Mouse (Mus musculus): ENCODE data around the gene 1700029P11Rik. TPM values are rescaled to one million over a fixed set of nuclear protein-coding genes. Genes with fewer than 3 reads are reported as not detected.
A peak's percentile ranks its signal among the peaks of the same experiment; 100 is the strongest.

1700029P11Rik gene
- not detected in 2 replicates for polyA plus RNA-seq (2016; fragmentation: Nextera tagmentation; extraction: Ambion mirVana)

DNA sequence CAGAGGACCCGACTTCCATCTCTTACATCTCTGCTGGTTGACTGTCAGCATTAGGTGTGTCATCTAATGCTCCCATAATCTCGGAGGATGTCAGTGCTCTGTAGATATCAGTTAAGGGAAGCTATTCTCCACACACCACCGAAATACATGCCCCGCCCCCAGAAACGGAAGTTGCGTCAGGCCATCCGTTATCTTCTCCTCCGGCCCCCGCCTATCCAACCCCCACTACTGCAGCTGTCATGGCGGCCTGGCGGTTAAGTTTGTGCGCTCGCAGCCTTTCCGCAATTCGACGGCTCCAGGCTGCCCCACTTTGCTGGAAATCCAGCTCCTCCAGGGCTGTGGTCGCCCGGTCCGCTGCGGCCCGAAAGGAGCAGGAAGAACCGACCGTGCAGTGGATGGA lies at the start of gene 1700029P11Rik:
Gene 1700029P11Rik, plus strand, starts transcription at position 220 of the 400 bp plus-strand sequence.
- DNase-seq (ENCODE audit: extremely low spot score, low spot score): no peak
- Histone ChIP-seq H3K36me3 (replicated peaks) (no peaks in the 10 kb centered on the region), H3K27ac (no peak within 1 kb of the TSS), H3K9me3 (no peaks in the 10 kb centered on the region), H3K27me3 (ENCODE audit: poor library complexity, severe bottlenecking) (no peaks in the 10 kb centered on the region), H3K4me3 (no peak within 1 kb of the TSS), H3K4me1 (peaks cover 9% of the 10 kb centered on the region)
- WGBS: 94% methylated on average over 23 of the region's 23 CpGs

DNA sequence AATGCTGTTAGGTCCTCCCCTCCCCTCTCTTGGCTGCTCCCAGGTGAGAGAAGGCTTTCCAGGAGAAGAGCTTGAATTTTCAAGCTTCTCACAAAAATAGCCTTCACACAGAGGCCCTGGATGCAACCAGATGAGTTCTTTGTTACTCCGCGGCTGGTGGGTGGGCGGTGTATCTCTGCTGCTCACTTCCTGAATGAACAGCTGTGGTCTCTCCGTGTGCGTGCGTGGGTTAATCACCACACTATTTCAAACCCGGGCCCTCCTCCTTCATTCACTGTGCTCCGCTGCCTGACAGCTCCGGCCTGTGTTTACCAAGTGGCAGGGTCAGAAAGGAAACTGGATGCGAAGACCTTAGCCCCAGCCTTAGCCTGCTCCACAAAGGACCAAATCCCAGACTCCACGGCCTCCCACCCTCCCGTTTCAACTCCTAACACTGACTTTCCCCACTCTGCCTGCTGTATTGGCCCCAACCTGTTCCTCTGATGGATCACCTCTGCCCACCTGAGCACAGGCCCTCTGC lies 47.3 kb upstream of the 1700029P11Rik start:
- no peaks in the 10 kb centered on the region for H3K9me3 ChIP-seq
- no peak overlapping the region for H3K4me3 ChIP-seq
- no peak for DNase-seq (ENCODE audit: extremely low spot score, low spot score)
- H3K36me3 ChIP-seq (replicated peaks): no peaks in the 10 kb centered on the region
- H3K27ac ChIP-seq: peak overlapping the region; percentile 25; the same call in 1 of the 2 replicates
- peaks cover 21% of the 10 kb centered on the region for H3K27me3 ChIP-seq (ENCODE audit: poor library complexity, severe bottlenecking)
- 52% methylated on average over 12 of the region's 12 CpGs for WGBS
- peaks cover 34% of the 10 kb centered on the region for H3K4me1 ChIP-seq

DNA sequence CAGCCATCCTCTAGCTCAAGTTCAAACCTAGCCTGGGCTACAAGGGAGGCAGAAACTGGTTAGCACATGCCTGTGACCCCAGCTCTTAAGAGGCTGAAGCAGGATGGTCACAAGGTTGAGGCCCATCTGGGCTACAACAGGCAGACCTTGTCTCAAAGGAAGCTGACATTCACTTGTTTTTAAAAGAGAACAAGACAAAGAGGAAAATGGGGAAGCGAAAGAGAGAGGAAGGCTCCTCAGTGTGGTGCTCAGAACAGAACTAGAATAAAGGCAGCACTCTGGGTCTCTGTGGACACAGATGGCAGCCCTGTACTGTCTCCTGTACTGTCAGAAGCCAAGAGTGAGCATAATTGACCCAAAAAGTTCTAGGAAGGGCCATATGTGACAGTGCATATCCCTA lies 46.4 kb upstream of the 1700029P11Rik start:
- no peaks in the 10 kb centered on the region for H3K9me3 ChIP-seq
- H3K4me1 ChIP-seq: peaks cover 38% of the 10 kb centered on the region
- H3K36me3 ChIP-seq (replicated peaks): no peaks in the 10 kb centered on the region
- DNase-seq (ENCODE audit: extremely low spot score, low spot score): no peak
- no peak overlapping the region for H3K4me3 ChIP-seq
- no peak overlapping the region for H3K27ac ChIP-seq
- WGBS: 78% methylated on average over 1 of the region's 1 CpGs
- H3K27me3 ChIP-seq (ENCODE audit: poor library complexity, severe bottlenecking): peaks cover 24% of the 10 kb centered on the region

DNA sequence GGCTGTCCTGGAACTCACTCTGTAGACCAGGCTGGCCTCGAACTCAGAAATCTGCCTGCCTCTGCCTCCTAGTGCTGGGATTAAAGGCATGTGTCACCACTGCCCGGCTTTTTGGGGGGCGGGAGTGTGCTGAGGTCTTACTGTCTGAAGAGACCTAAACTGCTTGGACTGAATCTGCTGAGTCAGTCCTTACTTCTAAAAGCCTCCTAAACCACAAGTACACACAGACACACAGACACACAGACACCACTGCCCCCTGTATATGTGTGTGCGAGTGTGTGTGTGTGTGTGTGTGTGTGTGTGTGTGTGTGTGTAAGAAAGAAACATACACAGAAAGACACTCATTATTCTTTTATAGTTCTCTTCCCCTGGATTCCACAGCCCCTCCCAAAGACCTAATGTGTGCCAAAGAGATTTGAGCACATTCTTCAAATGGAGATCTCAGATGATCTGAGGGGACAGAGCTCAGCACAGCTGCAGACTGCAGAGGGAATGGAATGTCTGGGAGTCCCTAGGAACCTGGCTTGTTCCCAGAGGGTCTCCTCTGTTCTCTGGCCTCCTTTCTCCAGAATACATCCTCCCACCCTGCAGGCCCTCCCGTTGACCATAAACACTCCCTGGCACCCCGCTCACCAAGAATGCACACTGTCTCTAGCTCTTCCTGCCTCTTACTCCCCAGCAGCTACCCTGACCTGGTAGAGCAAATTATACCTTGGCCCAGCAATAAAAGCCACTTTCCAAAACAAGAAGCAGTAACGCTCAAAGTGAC lies 44.3 kb upstream of the 1700029P11Rik start:
- 58% methylated on average over 7 of the region's 7 CpGs for WGBS
- Histone ChIP-seq H3K27ac (peak overlapping the region; percentile 76), H3K4me3 (peak overlapping the region; percentile 57), H3K9me3 (no peaks in the 10 kb centered on the region), H3K36me3 (replicated peaks) (no peaks in the 10 kb centered on the region), H3K27me3 (ENCODE audit: poor library complexity, severe bottlenecking) (peaks cover 24% of the 10 kb centered on the region), H3K4me1 (peaks cover 38% of the 10 kb centered on the region)
- DNase-seq (ENCODE audit: extremely low spot score, low spot score): no peak

DNA sequence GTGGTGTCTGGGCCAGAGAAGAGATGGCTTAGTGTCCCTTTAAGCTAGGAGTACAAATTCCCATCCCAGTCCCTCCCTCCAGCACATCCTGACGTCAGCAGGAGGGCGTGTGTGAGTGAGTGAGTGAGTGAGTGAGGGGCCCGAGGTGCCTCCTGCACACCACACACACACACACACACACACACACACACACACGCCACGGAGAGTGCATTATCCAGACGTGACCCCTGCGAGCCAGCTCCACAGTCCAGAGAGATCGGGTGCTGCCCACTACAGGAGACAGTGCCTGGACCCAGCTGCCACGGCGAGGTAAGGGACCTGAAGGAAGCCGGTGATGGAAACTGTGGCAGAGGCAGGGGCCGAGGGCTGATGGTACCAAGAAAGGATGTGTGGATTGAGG lies 43.7 kb upstream of the 1700029P11Rik start, which contains the start of gene Csdc2:
Gene Csdc2, plus strand, starts transcription at position 81 of the 400 bp plus-strand sequence.
- H3K27me3 ChIP-seq (ENCODE audit: poor library complexity, severe bottlenecking): peaks cover 24% of the 10 kb centered on the region
- DNase-seq (ENCODE audit: extremely low spot score, low spot score): peak; percentile 44
- no peaks in the 10 kb centered on the region for H3K9me3 ChIP-seq
- 0% methylated on average over 12 of the region's 12 CpGs for WGBS
- H3K4me3 ChIP-seq: peak within 1 kb of the TSS; percentile 57
- peak within 1 kb of the TSS; percentile 76 for H3K27ac ChIP-seq
- no peaks in the 10 kb centered on the region for H3K36me3 ChIP-seq (replicated peaks)
- H3K4me1 ChIP-seq: peaks cover 38% of the 10 kb centered on the region

DNA sequence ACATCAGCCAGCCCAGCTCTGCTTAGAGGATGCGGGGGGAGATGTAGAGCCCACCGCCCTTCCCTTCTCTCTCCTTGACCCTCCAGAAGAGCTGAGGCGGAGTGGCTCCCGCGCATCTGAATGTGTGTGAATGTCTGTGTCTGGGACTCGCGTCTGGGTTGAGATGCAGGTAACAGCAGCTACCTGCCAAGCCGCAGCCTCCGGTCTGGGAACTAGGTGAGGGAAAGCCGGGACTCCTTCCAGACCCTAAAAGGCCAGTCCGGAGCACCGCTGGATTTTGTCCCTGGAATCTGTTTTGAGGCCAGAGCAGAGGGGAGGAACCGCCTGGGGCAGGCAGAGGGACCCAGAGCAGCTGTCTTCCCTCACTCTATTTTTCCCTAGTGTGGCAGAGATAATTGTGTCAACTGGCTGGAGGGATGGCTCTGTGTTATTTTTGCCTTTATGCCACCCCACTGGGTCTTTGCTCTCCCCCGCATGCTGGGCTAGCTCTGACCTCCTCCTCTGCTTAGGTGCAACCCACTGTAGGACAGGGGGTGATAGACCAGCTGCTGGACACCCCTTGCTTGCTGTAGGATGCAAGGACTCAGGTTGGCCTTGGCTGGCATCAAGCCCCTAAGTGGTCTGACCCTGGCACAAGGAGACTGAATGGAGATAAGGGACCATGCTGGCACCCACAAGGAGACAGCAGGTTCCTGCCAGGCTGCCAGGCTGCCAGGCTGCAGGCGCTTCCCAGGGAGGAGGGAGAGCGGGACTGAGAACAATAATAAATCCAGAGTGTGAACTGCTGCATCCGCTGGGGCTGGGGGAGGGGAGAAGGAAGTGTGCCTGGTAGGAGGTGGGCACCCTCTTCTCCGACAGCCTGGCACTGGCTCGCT lies 43.0 kb upstream of the 1700029P11Rik start:
- peaks cover 42% of the 10 kb centered on the region for H3K4me1 ChIP-seq
- peak overlapping the region; percentile 76 for H3K27ac ChIP-seq
- no peaks in the 10 kb centered on the region for H3K36me3 ChIP-seq (replicated peaks)
- H3K9me3 ChIP-seq: no peaks in the 10 kb centered on the region
- 9% methylated on average over 19 of the region's 19 CpGs for WGBS
- peaks cover 24% of the 10 kb centered on the region for H3K27me3 ChIP-seq (ENCODE audit: poor library complexity, severe bottlenecking)
- peak overlapping the region; percentile 57 for H3K4me3 ChIP-seq
- no peak for DNase-seq (ENCODE audit: extremely low spot score, low spot score)

DNA sequence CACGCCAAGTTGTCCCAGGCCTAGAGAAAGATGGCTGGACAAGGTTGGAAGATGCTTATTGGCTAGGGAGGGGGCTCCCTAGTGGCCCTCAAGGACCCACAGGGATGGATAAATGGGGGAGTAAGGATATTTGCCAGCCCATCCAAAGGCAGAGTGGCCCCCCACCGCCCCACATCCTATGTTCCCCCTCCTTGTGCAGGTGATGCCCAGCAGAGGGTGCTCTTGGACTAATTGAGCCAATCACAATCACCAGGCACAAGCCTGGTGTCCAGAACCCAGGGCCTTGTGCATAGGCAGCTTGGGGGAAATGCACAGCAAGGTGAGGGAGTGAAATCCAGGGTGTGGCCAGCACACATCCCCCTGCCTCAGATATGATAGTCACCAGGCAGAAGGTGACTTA lies 42.1 kb upstream of the 1700029P11Rik start:
- Histone ChIP-seq H3K36me3 (replicated peaks) (no peaks in the 10 kb centered on the region), H3K27me3 (ENCODE audit: poor library complexity, severe bottlenecking) (peaks cover 24% of the 10 kb centered on the region), H3K4me1 (peaks cover 45% of the 10 kb centered on the region), H3K4me3 (peak overlapping the region; percentile 57; the same call in 1 of the 2 replicates), H3K27ac (peak overlapping the region; percentile 26), H3K9me3 (no peaks in the 10 kb centered on the region)
- peak; percentile 56 for DNase-seq (ENCODE audit: extremely low spot score, low spot score)
- 22% methylated on average over 2 of the region's 2 CpGs for WGBS

DNA sequence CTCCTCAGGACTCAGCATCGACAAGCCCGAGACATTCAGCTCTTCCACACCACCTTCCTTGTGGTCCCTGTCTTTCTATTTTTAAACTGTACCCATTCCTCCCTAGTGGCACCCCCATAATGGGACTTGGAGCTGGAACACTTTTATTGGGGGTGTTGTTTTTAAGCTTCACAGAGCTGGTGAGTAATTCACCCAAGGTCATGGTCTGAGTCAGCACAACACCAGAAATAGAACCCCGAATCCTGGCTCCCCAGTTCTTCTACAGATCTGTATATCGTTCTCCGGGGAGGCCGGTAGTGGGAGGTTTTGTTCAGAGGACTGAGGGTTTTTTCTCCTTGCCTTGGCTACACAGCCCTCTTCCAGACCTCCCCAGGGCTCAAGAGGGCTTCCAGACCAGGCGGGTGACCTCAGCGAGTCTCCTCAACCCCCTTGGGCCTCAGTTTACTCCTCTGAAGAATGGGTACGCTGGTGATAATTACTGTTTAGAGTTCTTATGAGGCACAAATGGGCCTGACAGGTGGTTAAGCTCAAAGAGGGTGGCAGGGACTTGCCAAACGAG lies 41.1 kb upstream of the 1700029P11Rik start:
- no peak for DNase-seq (ENCODE audit: extremely low spot score, low spot score)
- 89% methylated on average over 10 of the region's 10 CpGs for WGBS
- Histone ChIP-seq H3K4me3 (no peak overlapping the region), H3K36me3 (replicated peaks) (no peaks in the 10 kb centered on the region), H3K27me3 (ENCODE audit: poor library complexity, severe bottlenecking) (peaks cover 24% of the 10 kb centered on the region), H3K27ac (no peak overlapping the region), H3K9me3 (no peaks in the 10 kb centered on the region), H3K4me1 (peaks cover 49% of the 10 kb centered on the region)

DNA sequence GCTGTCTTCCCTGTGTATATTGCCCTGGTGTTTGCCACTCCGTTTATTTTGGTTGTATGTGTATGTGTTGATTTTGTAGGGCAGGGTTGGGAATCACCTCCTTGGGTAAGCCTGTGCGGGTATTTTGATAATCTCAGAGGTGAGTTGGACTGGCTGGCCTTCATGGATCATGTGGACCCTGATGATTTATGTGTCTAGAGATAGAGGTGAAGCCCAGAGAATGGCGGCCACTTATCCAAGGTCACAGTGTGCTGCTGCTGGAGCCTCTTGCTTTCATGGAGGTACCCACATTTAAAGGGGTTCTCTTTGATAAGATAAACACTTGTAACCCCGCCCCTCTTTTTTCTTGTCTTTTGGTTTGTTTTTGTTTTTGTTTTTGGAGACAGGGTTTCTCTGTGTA lies 40.6 kb upstream of the 1700029P11Rik start:
- Histone ChIP-seq H3K27me3 (ENCODE audit: poor library complexity, severe bottlenecking) (peaks cover 24% of the 10 kb centered on the region), H3K9me3 (no peaks in the 10 kb centered on the region), H3K27ac (no peak overlapping the region), H3K4me1 (peaks cover 49% of the 10 kb centered on the region), H3K4me3 (no peak overlapping the region), H3K36me3 (replicated peaks) (no peaks in the 10 kb centered on the region)
- 94% methylated on average over 4 of the region's 4 CpGs for WGBS
- no peak for DNase-seq (ENCODE audit: extremely low spot score, low spot score)

DNA sequence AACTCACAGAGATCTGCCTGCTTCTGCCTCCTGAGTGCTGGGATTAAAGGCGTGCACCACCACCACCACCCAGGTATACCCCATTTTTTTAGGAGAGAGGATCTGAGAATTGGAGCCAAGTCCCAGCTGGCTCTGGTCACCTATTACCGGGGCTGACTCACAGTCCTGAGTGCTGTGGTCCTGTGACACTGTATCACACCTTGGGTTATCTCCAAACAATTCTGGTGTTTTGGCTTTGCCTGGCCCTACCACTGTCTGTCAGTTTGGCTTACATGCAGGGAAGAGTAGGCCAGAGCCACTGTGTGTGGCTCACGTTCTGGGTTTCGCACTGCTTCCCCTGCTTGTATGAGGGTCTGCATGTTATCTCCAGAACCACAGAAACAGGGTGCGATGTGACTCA lies 40.1 kb upstream of the 1700029P11Rik start:
- Histone ChIP-seq H3K4me3 (no peak overlapping the region), H3K27ac (no peak overlapping the region), H3K36me3 (replicated peaks) (no peaks in the 10 kb centered on the region), H3K9me3 (no peaks in the 10 kb centered on the region), H3K27me3 (ENCODE audit: poor library complexity, severe bottlenecking) (peaks cover 24% of the 10 kb centered on the region), H3K4me1 (peaks cover 49% of the 10 kb centered on the region)
- WGBS: 91% methylated on average over 5 of the region's 5 CpGs
- no peak for DNase-seq (ENCODE audit: extremely low spot score, low spot score)

DNA sequence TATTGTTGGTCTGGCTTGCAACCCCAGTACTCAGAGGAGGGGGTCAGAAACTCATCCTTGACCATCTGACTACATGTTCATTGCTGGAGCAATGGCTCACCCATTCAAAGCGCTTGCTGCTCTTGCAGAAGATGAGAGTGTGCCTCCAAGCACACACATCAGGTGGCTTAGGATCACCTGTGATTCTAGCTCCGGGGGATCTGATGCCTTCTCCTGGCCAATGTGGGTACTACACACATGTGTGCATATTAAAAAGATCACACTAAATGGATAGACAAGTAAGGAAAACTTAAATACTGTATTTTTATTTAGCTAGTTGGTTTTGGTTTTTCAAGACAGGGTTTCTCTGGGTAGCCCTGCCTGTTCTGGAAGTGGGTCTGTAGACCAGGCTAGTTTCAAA lies 39.3 kb upstream of the 1700029P11Rik start:
- 94% methylated on average over 2 of the region's 2 CpGs for WGBS
- H3K4me1 ChIP-seq: peaks cover 47% of the 10 kb centered on the region
- no peaks in the 10 kb centered on the region for H3K36me3 ChIP-seq (replicated peaks)
- no peak overlapping the region for H3K27ac ChIP-seq
- no peak overlapping the region for H3K4me3 ChIP-seq
- no peaks in the 10 kb centered on the region for H3K9me3 ChIP-seq
- H3K27me3 ChIP-seq (ENCODE audit: poor library complexity, severe bottlenecking): peaks cover 22% of the 10 kb centered on the region
- no peak for DNase-seq (ENCODE audit: extremely low spot score, low spot score)

DNA sequence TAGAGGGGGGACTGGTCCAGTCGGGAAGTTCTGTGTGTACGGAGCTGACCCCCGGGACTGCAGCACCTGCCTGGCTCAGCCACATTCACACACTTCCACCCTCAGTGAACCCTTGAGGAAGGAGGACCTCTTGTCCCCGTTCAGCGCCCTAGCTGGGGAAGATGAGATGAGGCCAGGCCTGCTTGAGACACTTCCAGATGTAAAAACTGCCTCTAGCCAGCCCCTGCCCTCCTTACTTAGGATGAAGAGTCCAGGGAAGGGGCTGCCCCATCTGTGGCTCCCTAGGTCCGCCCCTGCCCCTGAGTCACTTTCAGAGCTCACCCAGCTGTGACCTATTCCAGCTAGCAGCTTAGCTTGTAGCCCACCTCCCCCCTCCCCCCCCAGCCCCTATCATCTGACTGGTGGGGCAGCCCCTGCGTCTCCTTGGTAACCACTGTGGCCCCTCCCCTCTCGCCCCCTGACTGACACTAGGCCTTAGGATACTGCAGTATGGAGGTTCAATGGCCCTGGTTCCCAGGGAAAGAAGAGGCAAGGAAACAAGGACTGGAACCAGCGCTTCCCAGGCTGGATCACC lies 37.1 kb upstream of the 1700029P11Rik start:
- Histone ChIP-seq H3K27ac (peak overlapping the region; percentile 83), H3K36me3 (replicated peaks) (peaks cover 2% of the 10 kb centered on the region; the same call in 1 of the 2 replicates), H3K4me1 (peaks cover 25% of the 10 kb centered on the region), H3K4me3 (peak overlapping the region; percentile 31), H3K9me3 (no peaks in the 10 kb centered on the region; the same call in 1 of the 2 replicates), H3K27me3 (ENCODE audit: poor library complexity, severe bottlenecking) (0 out of 2 replicates have a peak, but pooled peaks cover under 1% of the 10 kb centered on the region)
- DNase-seq (ENCODE audit: extremely low spot score, low spot score): peak; percentile 78
- WGBS: 3% methylated on average over 9 of the region's 9 CpGs
